Mouse (Mus musculus): ENCODE data around the gene Zfp618. TPM values are rescaled to one million over a fixed set of nuclear protein-coding genes. Genes with fewer than 3 reads are reported as not detected.

Gene Zfp618
- total and polyA plus RNA-seq, 2 experiments from 2014 or later, result 4.2 to 7.5 TPM

DNA sequence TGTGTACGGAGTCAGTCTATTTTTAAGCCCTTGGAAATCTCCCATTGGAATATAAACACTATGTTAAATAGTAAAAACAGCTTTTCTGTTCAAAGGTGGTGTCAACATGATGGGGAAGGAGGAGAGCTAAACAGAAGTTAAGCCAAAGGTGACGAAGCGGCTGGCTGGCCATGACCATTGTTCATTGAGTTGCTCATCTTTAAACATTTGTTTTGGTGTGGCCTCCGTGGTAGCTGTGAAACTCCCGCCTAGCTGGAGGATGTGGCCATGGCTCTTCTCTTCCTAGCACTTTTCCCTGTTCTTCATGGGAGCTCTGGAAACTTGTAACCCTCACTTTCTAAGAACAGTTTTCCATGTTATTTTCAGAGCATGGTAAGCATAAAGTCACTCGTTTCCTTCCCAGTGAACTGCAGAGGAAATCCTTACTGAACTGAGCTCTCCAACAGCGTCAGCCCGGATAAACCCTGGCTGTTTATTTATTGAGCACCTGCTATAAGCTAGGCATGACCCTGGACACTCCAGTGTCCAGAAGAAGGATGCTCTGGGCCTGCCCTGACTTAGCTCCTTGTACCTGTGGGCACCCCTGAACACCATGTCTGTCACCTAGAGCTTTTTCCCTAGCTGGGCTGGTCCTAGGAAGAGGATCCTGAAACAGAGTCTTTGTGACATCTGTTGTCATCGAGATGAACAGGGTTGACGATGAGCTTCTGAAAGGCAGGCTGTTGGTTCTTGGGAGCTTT lies 40.2 kb downstream of the Zfp618 start:
- ATAC-seq (ENCODE audit: insufficient read depth, low read depth), result peak; percentile 52; the same call in 1 of the 2 replicates
- Histone ChIP-seq H3K9me3 (replicated peaks; ENCODE audit: control insufficient read depth, low read length) (no peaks in the 10 kb centered on the region), H3K27ac (ENCODE audit: low read depth) (peak overlapping the region; percentile 56), H3K9ac (replicated peaks; ENCODE audit: low read depth, low read length) (no peak overlapping the region), H3K4me3 (ENCODE audit: low read depth, low read length) (no peak overlapping the region), H3K27me3 (ENCODE audit: control insufficient read depth, insufficient read depth, low read length) (no peaks in the 10 kb centered on the region), H3K4me2 (ENCODE audit: low read depth, low read length) (peak overlapping the region; percentile 10; the same call in 1 of the 2 replicates), H3K36me3 (replicated peaks; ENCODE audit: control insufficient read depth, insufficient read depth, low read length) (no peaks in the 10 kb centered on the region), H3K4me1 (ENCODE audit: control insufficient read depth, insufficient read depth) (peaks cover 22% of the 10 kb centered on the region)
- WGBS, result 61% methylated on average over 10 of the region's 10 CpGs
- TF ChIP-seq EP300 (IDR thresholded peaks at IDR 0.05; ENCODE audit: low read depth) (no peak), CTCF (IDR thresholded peaks at IDR 0.05; ENCODE audit: low read depth) (no peak)
- no peak for DNase-seq (ENCODE audit: low spot score)

GRCm38 (mm10) chr4:63006198-63007155 lies 41.1 kb downstream of the Zfp618 start:
- DNase-seq (ENCODE audit: low spot score), result peak; percentile 25
- Histone ChIP-seq H3K4me3 (ENCODE audit: low read depth, low read length) (no peak overlapping the region), H3K36me3 (replicated peaks; ENCODE audit: control insufficient read depth, insufficient read depth, low read length) (no peaks in the 10 kb centered on the region), H3K4me2 (ENCODE audit: low read depth, low read length) (peak overlapping the region; percentile 10; the same call in 1 of the 2 replicates), H3K27me3 (ENCODE audit: control insufficient read depth, insufficient read depth, low read length) (no peaks in the 10 kb centered on the region), H3K27ac (ENCODE audit: low read depth) (peak overlapping the region; percentile 56), H3K9ac (replicated peaks; ENCODE audit: low read depth, low read length) (no peak overlapping the region), H3K4me1 (ENCODE audit: control insufficient read depth, insufficient read depth) (peaks cover 22% of the 10 kb centered on the region), H3K9me3 (replicated peaks; ENCODE audit: control insufficient read depth, low read length) (no peaks in the 10 kb centered on the region)
- WGBS, result 62% methylated on average over 7 of the region's 7 CpGs
- ATAC-seq (ENCODE audit: insufficient read depth, low read depth), result peak; percentile 37; the same call in 1 of the 2 replicates
- TF ChIP-seq CTCF (IDR thresholded peaks at IDR 0.05; ENCODE audit: low read depth) (no peak), EP300 (IDR thresholded peaks at IDR 0.05; ENCODE audit: low read depth) (no peak)

DNA sequence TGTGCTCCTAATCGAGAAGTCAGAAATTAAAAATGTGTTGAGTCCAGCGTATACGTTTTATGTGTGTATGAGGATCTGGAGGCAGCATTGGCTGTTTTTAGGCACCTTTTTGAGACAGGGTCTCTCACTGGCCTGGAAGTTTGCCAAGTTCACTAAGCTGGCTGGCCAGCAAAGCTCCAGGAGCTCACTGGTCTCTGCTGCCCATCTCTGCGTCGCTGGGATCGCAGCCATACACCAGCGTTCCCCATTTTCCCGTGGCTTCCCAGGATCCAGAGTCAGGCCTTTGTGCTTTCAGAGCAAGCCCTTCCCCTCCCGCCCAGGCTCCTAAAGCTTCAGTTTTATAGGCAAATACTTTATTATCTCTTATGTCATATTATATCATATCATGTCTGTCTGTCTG lies 42.8 kb downstream of the Zfp618 start:
- H3K36me3 ChIP-seq (replicated peaks; ENCODE audit: control insufficient read depth, insufficient read depth, low read length), result no peaks in the 10 kb centered on the region
- no peak for DNase-seq (ENCODE audit: low spot score)
- TF ChIP-seq CTCF (IDR thresholded peaks at IDR 0.05; ENCODE audit: low read depth) (no peak), EP300 (IDR thresholded peaks at IDR 0.05; ENCODE audit: low read depth) (no peak)
- H3K27me3 ChIP-seq (ENCODE audit: control insufficient read depth, insufficient read depth, low read length), result no peaks in the 10 kb centered on the region
- H3K4me3 ChIP-seq (ENCODE audit: low read depth, low read length), result no peak overlapping the region
- H3K9me3 ChIP-seq (replicated peaks; ENCODE audit: control insufficient read depth, low read length), result no peaks in the 10 kb centered on the region
- H3K27ac ChIP-seq (ENCODE audit: low read depth), result no peak overlapping the region
- peaks cover 22% of the 10 kb centered on the region for H3K4me1 ChIP-seq (ENCODE audit: control insufficient read depth, insufficient read depth)
- 88% methylated on average over 9 of the region's 9 CpGs for WGBS
- no peak overlapping the region for H3K9ac ChIP-seq (replicated peaks; ENCODE audit: low read depth, low read length)
- H3K4me2 ChIP-seq (ENCODE audit: low read depth, low read length), result no peak overlapping the region
- no peak for ATAC-seq (ENCODE audit: insufficient read depth, low read depth)

DNA sequence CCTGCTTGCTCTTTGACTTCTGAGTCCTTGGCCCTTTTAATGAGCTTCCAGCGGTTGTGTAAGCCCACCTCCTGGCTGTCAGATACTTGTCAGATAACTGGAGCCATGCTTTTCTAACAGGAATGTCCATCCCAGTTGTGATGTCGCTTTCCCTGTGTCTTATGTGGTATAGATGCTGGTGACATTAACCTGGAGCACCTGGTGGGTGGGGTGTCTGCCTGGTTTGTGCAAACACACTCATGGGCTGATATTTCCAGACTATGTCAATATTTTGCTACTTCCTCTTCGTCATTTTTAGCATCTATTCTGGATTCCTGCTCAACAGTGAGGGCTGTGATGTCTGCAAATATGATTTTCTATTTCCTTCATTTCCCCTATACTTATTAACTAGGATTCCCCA lies 43.4 kb downstream of the Zfp618 start:
- no peak overlapping the region for H3K4me2 ChIP-seq (ENCODE audit: low read depth, low read length)
- 86% methylated on average over 3 of the region's 3 CpGs for WGBS
- no peaks in the 10 kb centered on the region for H3K36me3 ChIP-seq (replicated peaks; ENCODE audit: control insufficient read depth, insufficient read depth, low read length)
- H3K9ac ChIP-seq (replicated peaks; ENCODE audit: low read depth, low read length), result no peak overlapping the region
- ATAC-seq (ENCODE audit: insufficient read depth, low read depth) (no peak), DNase-seq (ENCODE audit: low spot score) (no peak)
- TF ChIP-seq EP300 (IDR thresholded peaks at IDR 0.05; ENCODE audit: low read depth) (no peak), CTCF (IDR thresholded peaks at IDR 0.05; ENCODE audit: low read depth) (no peak)
- no peak overlapping the region for H3K27ac ChIP-seq (ENCODE audit: low read depth)
- peaks cover 4% of the 10 kb centered on the region; the same call in 1 of the 2 replicates for H3K9me3 ChIP-seq (replicated peaks; ENCODE audit: control insufficient read depth, low read length)
- H3K4me3 ChIP-seq (ENCODE audit: low read depth, low read length), result no peak overlapping the region
- no peaks in the 10 kb centered on the region for H3K27me3 ChIP-seq (ENCODE audit: control insufficient read depth, insufficient read depth, low read length)
- peaks cover 22% of the 10 kb centered on the region for H3K4me1 ChIP-seq (ENCODE audit: control insufficient read depth, insufficient read depth)

- TF ChIP-seq CTCF (IDR thresholded peaks at IDR 0.05; ENCODE audit: low read depth), result no peak
- TF ChIP-seq EP300 (IDR thresholded peaks at IDR 0.05; ENCODE audit: low read depth), result no peak
- Histone ChIP-seq H3K4me2 (ENCODE audit: low read depth, low read length) (no peak overlapping the region), H3K27me3 (ENCODE audit: control insufficient read depth, insufficient read depth, low read length) (no peaks in the 10 kb centered on the region), H3K36me3 (replicated peaks; ENCODE audit: control insufficient read depth, insufficient read depth, low read length) (no peaks in the 10 kb centered on the region), H3K4me3 (ENCODE audit: low read depth, low read length) (no peak overlapping the region), H3K27ac (ENCODE audit: low read depth) (no peak overlapping the region), H3K4me1 (ENCODE audit: control insufficient read depth, insufficient read depth) (peaks cover 22% of the 10 kb centered on the region), H3K9ac (replicated peaks; ENCODE audit: low read depth, low read length) (no peak overlapping the region), H3K9me3 (replicated peaks; ENCODE audit: control insufficient read depth, low read length) (peaks cover 8% of the 10 kb centered on the region; the same call in 1 of the 2 replicates)
- ATAC-seq (ENCODE audit: insufficient read depth, low read depth) (no peak), DNase-seq (ENCODE audit: low spot score) (no peak)
- WGBS, result 70% methylated on average over 1 of the region's 1 CpGs
Observed at GRCm38 (mm10) chr4:63009821-63010220, 44.4 kb downstream of the Zfp618 start.

Data from heart, postnatal 0 days (tissue).